Mouse (Mus musculus): ENCODE data around the gene Prune1. TPM values are rescaled to one million over a fixed set of nuclear protein-coding genes. Genes with fewer than 3 reads are reported as not detected.

Gene Prune1
- polyA plus RNA-seq, 1 experiment from 2014 or later: 14.5 TPM

GRCm38 (mm10) chr3:95310968-95311882 lies 29.3 kb upstream of the Prune1 start:
- Histone ChIP-seq H3K4me1 (ENCODE audit: insufficient read depth, low read depth, low read length) (peaks cover 4% of the 10 kb centered on the region; the same call in 1 of the 2 replicates), H3K4me3 (ENCODE audit: low read depth, low read length) (no peak overlapping the region), H3K4me2 (replicated peaks; ENCODE audit: low read depth, low read length) (no peak overlapping the region), H3K27me3 (replicated peaks; ENCODE audit: insufficient read depth, low read length) (no peaks in the 10 kb centered on the region), H3K27ac (ENCODE audit: low read length) (no peak overlapping the region), H3K9me3 (ENCODE audit: low read length) (no peaks in the 10 kb centered on the region), H3K9ac (replicated peaks; ENCODE audit: low read depth) (no peak overlapping the region), H3K36me3 (ENCODE audit: insufficient read depth, low read length) (no peaks in the 10 kb centered on the region)
- DNase-seq (ENCODE audit: low spot score): peak; percentile 86
- 59% methylated on average over 9 of the region's 9 CpGs for WGBS
- TF ChIP-seq CTCF (IDR thresholded peaks at IDR 0.05) (peak; percentile 78), EP300 (IDR thresholded peaks at IDR 0.05) (no peak)
- no peak for ATAC-seq

DNA sequence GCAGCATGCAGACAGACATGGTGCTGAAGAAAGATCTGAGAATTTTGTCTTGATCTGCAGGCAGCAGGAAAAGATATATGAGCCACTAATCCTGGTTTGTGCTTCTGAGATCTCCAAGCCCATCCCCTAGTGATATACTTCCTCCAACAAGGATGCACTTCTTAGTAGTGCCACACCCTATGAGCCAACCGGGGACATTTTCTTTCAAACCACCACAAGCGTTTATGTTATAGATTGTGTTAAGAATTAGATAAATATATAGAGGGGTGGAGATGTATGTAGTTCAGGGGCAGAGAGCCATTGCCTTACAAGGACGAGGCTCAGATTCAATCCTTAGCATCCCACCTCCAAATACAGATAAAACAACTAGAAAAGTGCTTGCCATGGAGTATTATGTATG lies 28.6 kb upstream of the Prune1 start:
- TF ChIP-seq EP300 (IDR thresholded peaks at IDR 0.05) (no peak), CTCF (IDR thresholded peaks at IDR 0.05) (no peak)
- WGBS: 46% methylated on average over 3 of the region's 3 CpGs
- ATAC-seq: no peak

GRCm38 (mm10) chr3:95307100-95307499 lies 25.2 kb upstream of the Prune1 start, which contains the start of gene Anxa9:
Gene Anxa9, minus strand, starts transcription at chr3:95307176.
- Histone ChIP-seq H3K9ac (replicated peaks; ENCODE audit: low read depth) (no peak within 1 kb of the TSS), H3K9me3 (ENCODE audit: low read length) (no peaks in the 10 kb centered on the region), H3K4me3 (ENCODE audit: low read depth, low read length) (no peak within 1 kb of the TSS), H3K4me2 (replicated peaks; ENCODE audit: low read depth, low read length) (no peak within 1 kb of the TSS), H3K4me1 (ENCODE audit: insufficient read depth, low read depth, low read length) (no peaks in the 10 kb centered on the region), H3K36me3 (ENCODE audit: insufficient read depth, low read length) (no peaks in the 10 kb centered on the region), H3K27me3 (replicated peaks; ENCODE audit: insufficient read depth, low read length) (no peaks in the 10 kb centered on the region), H3K27ac (ENCODE audit: low read length) (0 out of 2 replicates have a peak within 1 kb of the TSS, but pooled peaks have one; percentile 32)
- no peak for DNase-seq (ENCODE audit: low spot score)
- TF ChIP-seq CTCF (IDR thresholded peaks at IDR 0.05) (no peak), EP300 (IDR thresholded peaks at IDR 0.05) (no peak)
- ATAC-seq: 0 out of 2 replicates have a peak, but pooled peaks have one; percentile 6
- WGBS: 47% methylated on average over 7 of the region's 7 CpGs

More for the DNA sequence above, 28.6 kb upstream of the Prune1 start:
- Histone ChIP-seq H3K27me3 (replicated peaks; ENCODE audit: insufficient read depth, low read length) (no peaks in the 10 kb centered on the region), H3K9ac (replicated peaks; ENCODE audit: low read depth) (no peak overlapping the region), H3K36me3 (ENCODE audit: insufficient read depth, low read length) (no peaks in the 10 kb centered on the region), H3K9me3 (ENCODE audit: low read length) (no peaks in the 10 kb centered on the region), H3K27ac (ENCODE audit: low read length) (no peak overlapping the region), H3K4me3 (ENCODE audit: low read depth, low read length) (no peak overlapping the region), H3K4me2 (replicated peaks; ENCODE audit: low read depth, low read length) (no peak overlapping the region), H3K4me1 (ENCODE audit: insufficient read depth, low read depth, low read length) (peaks cover 4% of the 10 kb centered on the region; the same call in 1 of the 2 replicates)
- DNase-seq (ENCODE audit: low spot score): no peak

- no peaks in the 10 kb centered on the region for H3K9me3 ChIP-seq (ENCODE audit: low read length)
- H3K9ac ChIP-seq (replicated peaks; ENCODE audit: low read depth): no peak overlapping the region
- no peaks in the 10 kb centered on the region for H3K4me1 ChIP-seq (ENCODE audit: insufficient read depth, low read depth, low read length)
- DNase-seq (ENCODE audit: low spot score) (no peak), ATAC-seq (no peak)
- WGBS: 61% methylated on average over 4 of the region's 4 CpGs
- no peak overlapping the region for H3K4me2 ChIP-seq (replicated peaks; ENCODE audit: low read depth, low read length)
- H3K36me3 ChIP-seq (ENCODE audit: insufficient read depth, low read length): no peaks in the 10 kb centered on the region
- TF ChIP-seq EP300 (IDR thresholded peaks at IDR 0.05) (no peak), CTCF (IDR thresholded peaks at IDR 0.05) (no peak)
- no peak overlapping the region for H3K4me3 ChIP-seq (ENCODE audit: low read depth, low read length)
- no peak overlapping the region for H3K27ac ChIP-seq (ENCODE audit: low read length)
- no peaks in the 10 kb centered on the region for H3K27me3 ChIP-seq (replicated peaks; ENCODE audit: insufficient read depth, low read length)
Measured at GRCm38 (mm10) chr3:95306244-95306643, 24.4 kb upstream of the Prune1 start.

GRCm38 (mm10) chr3:95301204-95301796 lies 19.4 kb upstream of the Prune1 start:
- H3K9ac ChIP-seq (replicated peaks; ENCODE audit: low read depth): no peak overlapping the region
- H3K27me3 ChIP-seq (replicated peaks; ENCODE audit: insufficient read depth, low read length): no peaks in the 10 kb centered on the region
- H3K36me3 ChIP-seq (ENCODE audit: insufficient read depth, low read length): no peaks in the 10 kb centered on the region; the same call in 1 of the 2 replicates
- H3K4me1 ChIP-seq (ENCODE audit: insufficient read depth, low read depth, low read length): no peaks in the 10 kb centered on the region
- DNase-seq (ENCODE audit: low spot score) (no peak), ATAC-seq (no peak)
- H3K4me3 ChIP-seq (ENCODE audit: low read depth, low read length): no peak overlapping the region
- no peak overlapping the region for H3K4me2 ChIP-seq (replicated peaks; ENCODE audit: low read depth, low read length)
- TF ChIP-seq CTCF (IDR thresholded peaks at IDR 0.05): no peak
- no peak for TF ChIP-seq EP300 (IDR thresholded peaks at IDR 0.05)
- no peak overlapping the region for H3K27ac ChIP-seq (ENCODE audit: low read length)
- 77% methylated on average over 3 of the region's 3 CpGs for WGBS
- H3K9me3 ChIP-seq (ENCODE audit: low read length): no peaks in the 10 kb centered on the region

DNA sequence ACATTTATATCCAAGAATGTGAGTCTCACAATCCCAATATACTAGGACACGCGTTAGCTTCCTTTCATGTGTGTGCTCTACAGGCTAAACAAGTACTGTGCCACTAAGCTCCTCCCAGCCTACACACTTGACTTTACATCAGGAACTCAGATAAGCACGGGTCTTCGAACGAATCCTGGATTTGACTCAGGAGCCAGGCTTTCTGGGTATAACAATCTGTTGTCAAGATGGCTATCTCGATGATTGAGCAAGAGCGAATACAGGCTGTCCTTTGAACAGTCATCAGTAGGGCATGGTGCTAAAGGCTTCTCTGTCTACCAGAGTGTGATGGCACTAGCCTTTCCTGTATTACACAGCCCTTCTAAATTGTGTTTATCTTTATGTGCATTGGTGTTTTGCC lies 16.1 kb upstream of the Prune1 start:
- TF ChIP-seq EP300 (IDR thresholded peaks at IDR 0.05) (no peak), CTCF (IDR thresholded peaks at IDR 0.05) (no peak)
- Histone ChIP-seq H3K27me3 (replicated peaks; ENCODE audit: insufficient read depth, low read length) (no peaks in the 10 kb centered on the region), H3K27ac (ENCODE audit: low read length) (no peak overlapping the region), H3K4me1 (ENCODE audit: insufficient read depth, low read depth, low read length) (peaks cover 3% of the 10 kb centered on the region; the same call in 1 of the 2 replicates), H3K9me3 (ENCODE audit: low read length) (no peaks in the 10 kb centered on the region), H3K4me2 (replicated peaks; ENCODE audit: low read depth, low read length) (no peak overlapping the region), H3K4me3 (ENCODE audit: low read depth, low read length) (no peak overlapping the region), H3K36me3 (ENCODE audit: insufficient read depth, low read length) (peaks cover 16% of the 10 kb centered on the region; the same call in 1 of the 2 replicates), H3K9ac (replicated peaks; ENCODE audit: low read depth) (no peak overlapping the region)
- DNase-seq (ENCODE audit: low spot score) (peak; percentile 48), ATAC-seq (peak; percentile 32)
- 50% methylated on average over 7 of the region's 7 CpGs for WGBS

Measured in lung, postnatal 0 days (tissue).